In genomic region chr17:15535943-15536342, GRCm38 (mm10) we compare ENCODE assay signal across 7 mouse cellular contexts. TPM values are rescaled to one million over a fixed set of nuclear protein-coding genes. Genes with fewer than 3 reads are reported as not detected.
DNase-seq lines count a peak whose midpoint lies in the region; ATAC-seq lines count a peak whose summit lies in the region.

No protein-coding gene starts in this region.

- H3K27me3 ChIP-seq in forebrain, embryonic 16.5 days (replicated peaks; ENCODE audit: control insufficient read depth, insufficient read depth, low read length), result peaks cover 2% of the 10 kb centered on the region; the same call in 1 of the 2 replicates
- peaks cover 26% of the 10 kb centered on the region for H3K27me3 ChIP-seq in liver, embryonic 16.5 days (ENCODE audit: control insufficient read depth, insufficient read depth, low read depth, low read length)

- peak overlapping the region; percentile 51 for H3K4me3 ChIP-seq in forebrain, embryonic 16.5 days (replicated peaks; ENCODE audit: low read length)
- peak overlapping the region; percentile 48 for H3K4me3 ChIP-seq in liver, embryonic 16.5 days (ENCODE audit: low read depth, low read length)

- peaks cover 6% of the 10 kb centered on the region for H3K4me1 ChIP-seq in forebrain, embryonic 16.5 days (replicated peaks; ENCODE audit: control insufficient read depth, insufficient read depth, low read length)
- no peaks in the 10 kb centered on the region for H3K4me1 ChIP-seq in liver, embryonic 16.5 days (ENCODE audit: control insufficient read depth, low read depth, low read length)

- H3K9me3 ChIP-seq in forebrain, embryonic 16.5 days (ENCODE audit: control insufficient read depth, low read length), result no peaks in the 10 kb centered on the region
- no peaks in the 10 kb centered on the region for H3K9me3 ChIP-seq in liver, embryonic 16.5 days (replicated peaks; ENCODE audit: control insufficient read depth, low read length)

- peak; percentile 13 to 15 for DNase-seq in B cell, adult 2 months
- peak; percentile 47 for DNase-seq in CD4-positive, CD25-positive, alpha-beta regulatory T cell, adult 2 months (ENCODE audit: low read depth, low spot score)
- no peak for DNase-seq in right cerebral cortex, postnatal 25 days
- DNase-seq in natural killer cell, adult 2 months (ENCODE audit: low spot score in 2 of 2), result no peak
- no peak for DNase-seq in thymus, postnatal 14 days

- WGBS in forebrain, embryonic 16.5 days, result 17% methylated on average over 8 of the region's 8 CpGs
- 12% methylated on average over 8 of the region's 8 CpGs for WGBS in liver, embryonic 16.5 days (ENCODE audit: insufficient replicate concordance)

- no peaks in the 10 kb centered on the region for H3K36me3 ChIP-seq in forebrain, embryonic 16.5 days (ENCODE audit: control insufficient read depth, insufficient read depth)
- H3K36me3 ChIP-seq in liver, embryonic 16.5 days (ENCODE audit: control insufficient read depth, insufficient read depth), result no peaks in the 10 kb centered on the region

- no peak for ATAC-seq in forebrain, embryonic 16.5 days
- no peak for ATAC-seq in liver, embryonic 16.5 days (ENCODE audit: low read depth)

- no peak overlapping the region for H3K27ac ChIP-seq in forebrain, embryonic 16.5 days (ENCODE audit: low read length)
- H3K27ac ChIP-seq in liver, embryonic 16.5 days (ENCODE audit: low read length), result no peak overlapping the region

- H3K9ac ChIP-seq in forebrain, embryonic 16.5 days (replicated peaks; ENCODE audit: low read depth, low read length), result no peak overlapping the region; the same call in 1 of the 2 replicates
- H3K9ac ChIP-seq in liver, embryonic 16.5 days (ENCODE audit: low read depth, low read length), result no peak overlapping the region

- H3K4me2 ChIP-seq in forebrain, embryonic 16.5 days (ENCODE audit: low read length), result peak overlapping the region; percentile 94
- peak overlapping the region; percentile 60 for H3K4me2 ChIP-seq in liver, embryonic 16.5 days (ENCODE audit: low read depth, low read length)

RNA-seq across cellular contexts. Expression of gene Pdcd2, which starts 8.8 kb away (rescaled TPM):
- polyA plus RNA-seq in forebrain, embryonic 16.5 days (2015; fragmentation: Nextera tagmentation; extraction: Ambion mirVana), result 49.4 and 54.0 TPM in 2 replicates
- 16.3 and 22.7 TPM in 2 replicates for polyA plus RNA-seq in liver, embryonic 16.5 days (2015; fragmentation: Nextera tagmentation; extraction: Ambion mirVana)

RNA-seq across cellular contexts. Expression of gene Prdm9, which starts 28.2 kb away (rescaled TPM):
- polyA plus RNA-seq in forebrain, embryonic 16.5 days (2015; fragmentation: Nextera tagmentation; extraction: Ambion mirVana), result 1.4 and 2.6 TPM in 2 replicates
- polyA plus RNA-seq in liver, embryonic 16.5 days (2015; fragmentation: Nextera tagmentation; extraction: Ambion mirVana), result 0.43 and 0.74 TPM in 2 replicates

RNA-seq across cellular contexts. Expression of gene Tbp, which starts 36.3 kb away (rescaled TPM):
- polyA plus RNA-seq in forebrain, embryonic 16.5 days (2015; fragmentation: Nextera tagmentation; extraction: Ambion mirVana), result 71.1 and 72.1 TPM in 2 replicates
- 17.1 and 17.3 TPM in 2 replicates for polyA plus RNA-seq in liver, embryonic 16.5 days (2015; fragmentation: Nextera tagmentation; extraction: Ambion mirVana)

RNA-seq across cellular contexts. Expression of gene Psmb1, which starts 36.4 kb away (rescaled TPM):
- 231 and 234 TPM in 2 replicates for polyA plus RNA-seq in forebrain, embryonic 16.5 days (2015; fragmentation: Nextera tagmentation; extraction: Ambion mirVana)
- 108 and 120 TPM in 2 replicates for polyA plus RNA-seq in liver, embryonic 16.5 days (2015; fragmentation: Nextera tagmentation; extraction: Ambion mirVana)

Comparison
In these comparisons a context has a peak if more than half of its experiments do, and no peak if none do; other contexts are left out.
1. DNase-seq: peak in B cell, adult 2 months (2 of 2) and CD4-positive, CD25-positive, alpha-beta regulatory T cell, adult 2 months (single experiment); none in right cerebral cortex, postnatal 25 days (single experiment), natural killer cell, adult 2 months (0 of 2) and thymus, postnatal 14 days (single experiment).